Mouse (Mus musculus) MEL (cell line): ENCODE results near the gene Hdac1. TPM values are rescaled to one million over a fixed set of nuclear protein-coding genes. Genes with fewer than 3 reads are reported as not detected.

Experiments used
- DNase-seq: peaks from one replicate; pipeline ENCODE4 v3.0.0; 2011; ENCODE audit warnings: low read depth, low spot score
- H3K27ac ChIP-seq: 2 replicates; pipeline ENCODE4 v1.5.1; 2012; ENCODE audit warnings: low read depth, mild to moderate bottlenecking, control low read depth, low read length, moderate library complexity; ENCODE audit not compliant: control insufficient read depth
- H3K27me3 ChIP-seq, 2 experiments: fragments of 150-350 bp in 1 of 2; sonication (generic) in 1 of 2; 2 replicates each; pipeline ENCODE4 v1.6.1; 2012; ENCODE audit warnings: low read length in 2 of 2, mild to moderate bottlenecking in 2 of 2, improper control_type of control experiment in 1 of 2, moderate library complexity in 1 of 2; ENCODE audit not compliant: insufficient read depth in 2 of 2, control insufficient read depth in 1 of 2
- H3K36me3 ChIP-seq, 2 experiments: 2 replicates each; pipeline ENCODE4 v1.6.1; 2012 to 2014; ENCODE audit warnings: low read length in 2 of 2, improper control_type of control experiment in 1 of 2, inconsistent platforms in 1 of 2, mild to moderate bottlenecking in 1 of 2; ENCODE audit not compliant: insufficient read depth in 2 of 2, control insufficient read depth in 1 of 2
- H3K4me1 ChIP-seq, 2 experiments: fragments of 150-350 bp in 1 of 2; sonication (generic) in 1 of 2; 2 replicates each; pipeline ENCODE4 v1.6.1; 2012; ENCODE audit warnings: low read length in 2 of 2, improper control_type of control experiment in 1 of 2, mild to moderate bottlenecking in 1 of 2; ENCODE audit not compliant: insufficient read depth in 2 of 2, control insufficient read depth in 1 of 2
- H3K4me3 ChIP-seq, 2 experiments: fragments of 150-350 bp in 1 of 2; sonication (generic) in 1 of 2; 2 replicates each; pipeline ENCODE4 v1.5.1; 2012; ENCODE audit warnings: low read depth in 2 of 2, low read length in 2 of 2, mild to moderate bottlenecking in 2 of 2, moderate library complexity in 2 of 2, control low read depth in 1 of 2, improper control_type of control experiment in 1 of 2; ENCODE audit not compliant: control insufficient read depth in 1 of 2, insufficient read depth in 1 of 2
- H3K79me2 ChIP-seq: 2 replicates; pipeline ENCODE4 v1.6.1; 2012; ENCODE audit warnings: mild to moderate bottlenecking, low read length, moderate library complexity; ENCODE audit not compliant: control insufficient read depth, poor library complexity, insufficient read depth
- H3K9ac ChIP-seq: 2 replicates; pipeline ENCODE4 v1.6.1; 2012; ENCODE audit warnings: low read depth, mild to moderate bottlenecking, control low read depth, low read length, moderate library complexity; ENCODE audit not compliant: control insufficient read depth, poor library complexity, severe bottlenecking
- H3K9me3 ChIP-seq: fragments of 150-350 bp; sonication (generic); replicated peaks from 2 replicates; pipeline ENCODE4 v1.6.1; 2012; ENCODE audit warnings: mild to moderate bottlenecking, low read length, improper control_type of control experiment, moderate library complexity; ENCODE audit not compliant: insufficient read depth
- BHLHE40 ChIP-seq: IDR thresholded peaks from 2 replicates; pipeline ENCODE4 v1.6.1; 2012; ENCODE audit warnings: low read depth, mild to moderate bottlenecking, inconsistent platforms, low read length, improper control_type of control experiment, borderline replicate concordance
- CHD1 ChIP-seq: IDR thresholded peaks from 2 replicates; pipeline ENCODE4 v1.6.1; 2012; ENCODE audit warnings: low read depth, mild to moderate bottlenecking, inconsistent platforms, low read length, improper control_type of control experiment
- CTCF ChIP-seq, 3 experiments: IDR thresholded peaks in 2 of 3; conservative IDR thresholded peaks in 1 of 3; 2 replicates each; pipeline ENCODE4 v1.5.1; 2011 to 2012; ENCODE audit warnings: low read length in 3 of 3, low read depth in 2 of 3, mild to moderate bottlenecking in 2 of 3, improper control_type of control experiment in 1 of 3, inconsistent platforms in 1 of 3, mixed read lengths in 1 of 3, moderate library complexity in 1 of 3; ENCODE audit not compliant: control insufficient read depth in 1 of 3, insufficient read depth in 1 of 3, poor library complexity in 1 of 3, severe bottlenecking in 1 of 3
- E2F4 ChIP-seq: IDR thresholded peaks from 2 replicates; pipeline ENCODE4 v1.6.1; 2011; ENCODE audit warnings: low read depth, low read length, improper control_type of control experiment, borderline replicate concordance
- ELF1 ChIP-seq: IDR thresholded peaks from 2 replicates; pipeline ENCODE4 v1.6.1; 2014; ENCODE audit warnings: low read depth, mild to moderate bottlenecking, inconsistent platforms, low read length, improper control_type of control experiment, moderate library complexity
- JUND ChIP-seq: IDR thresholded peaks from 2 replicates; pipeline ENCODE4 v1.6.1; 2011; ENCODE audit warnings: low read depth, mild to moderate bottlenecking, improper control_type of control experiment, low read length
- KAT2A ChIP-seq: conservative IDR thresholded peaks from 2 replicates; pipeline ENCODE4 v1.6.1; 2012; ENCODE audit warnings: low read depth, low read length, improper control_type of control experiment, inconsistent platforms
- MAFK ChIP-seq: IDR thresholded peaks from 2 replicates; pipeline ENCODE4 v1.6.1; 2011; ENCODE audit warnings: low read depth, mild to moderate bottlenecking, low read length, improper control_type of control experiment, borderline replicate concordance
- MAX ChIP-seq: IDR thresholded peaks from 2 replicates; pipeline ENCODE4 v1.6.1; 2011; ENCODE audit warnings: low read length, improper control_type of control experiment
- MXI1 ChIP-seq: IDR thresholded peaks from 2 replicates; pipeline ENCODE4 v1.6.1; 2011; ENCODE audit warnings: mild to moderate bottlenecking, low read depth, low read length, improper control_type of control experiment
- MYC ChIP-seq: IDR thresholded peaks from 2 replicates; pipeline ENCODE4 v1.6.1; 2011; ENCODE audit warnings: low read depth, mild to moderate bottlenecking, low read length, improper control_type of control experiment, moderate library complexity
- NELFE ChIP-seq: IDR thresholded peaks from 2 replicates; pipeline ENCODE4 v1.6.1; 2011; ENCODE audit warnings: low read depth, low read length, improper control_type of control experiment
- POLR2A ChIP-seq, 2 experiments: IDR thresholded peaks; 2 replicates each; pipeline ENCODE4 v1.6.1; 2011 to 2012; ENCODE audit warnings: low read length in 2 of 2, mild to moderate bottlenecking in 2 of 2, control low read depth in 1 of 2, improper control_type of control experiment in 1 of 2, low read depth in 1 of 2, moderate library complexity in 1 of 2; ENCODE audit not compliant: control insufficient read depth in 1 of 2, insufficient read depth in 1 of 2, poor library complexity in 1 of 2
- POLR2AphosphoS5 ChIP-seq: IDR thresholded peaks from 2 replicates; pipeline ENCODE4 v1.6.1; 2012; ENCODE audit warnings: low read depth, borderline replicate concordance, mild to moderate bottlenecking, inconsistent platforms, low read length, moderate library complexity, mixed read lengths
- RAD21 ChIP-seq: IDR thresholded peaks from 2 replicates; pipeline ENCODE4 v1.6.1; 2011; ENCODE audit warnings: mild to moderate bottlenecking, low read depth, low read length, improper control_type of control experiment
- SIN3A ChIP-seq: IDR thresholded peaks from 2 replicates; pipeline ENCODE4 v1.6.1; 2012; ENCODE audit warnings: low read length, improper control_type of control experiment, inconsistent platforms
- SMC3 ChIP-seq: IDR thresholded peaks from 2 replicates; pipeline ENCODE4 v1.6.1; 2011; ENCODE audit warnings: low read depth, low read length, improper control_type of control experiment
- TAL1 ChIP-seq: IDR thresholded peaks from 2 replicates; pipeline ENCODE4 v1.6.1; 2012; ENCODE audit warnings: mild to moderate bottlenecking, inconsistent platforms, low read length, moderate library complexity, mixed read lengths
- TBP ChIP-seq: IDR thresholded peaks from 2 replicates; pipeline ENCODE4 v1.8.0; 2011; ENCODE audit warnings: low read depth, low read length, improper control_type of control experiment
- TCF12 ChIP-seq: IDR thresholded peaks from 2 replicates; pipeline ENCODE4 v1.6.1; 2014; ENCODE audit warnings: low read depth, mild to moderate bottlenecking, inconsistent platforms, low read length, improper control_type of control experiment, moderate library complexity
- USF1 ChIP-seq: IDR thresholded peaks from 2 replicates; pipeline ENCODE4 v1.6.1; 2014; ENCODE audit warnings: low read depth, mild to moderate bottlenecking, inconsistent platforms, low read length, improper control_type of control experiment, moderate library complexity
- ZMIZ1 ChIP-seq: IDR thresholded peaks from 2 replicates; pipeline ENCODE4 v1.6.1; 2012; ENCODE audit warnings: low read depth, mild to moderate bottlenecking, inconsistent platforms, low read length, improper control_type of control experiment, moderate library complexity
- ZNF384 ChIP-seq: IDR thresholded peaks from 2 replicates; pipeline ENCODE4 v1.6.1; 2012; ENCODE audit warnings: low read depth, mild to moderate bottlenecking, inconsistent platforms, low read length, improper control_type of control experiment
- polyA plus RNA-seq, 2 experiments: library from polyadenylated mRNA; stranded (reverse) in 1 of 2; unstranded in 1 of 2; fragments of >175 nt in 1 of 2; fragments of >200 nt in 1 of 2; gene quantifications; 2 replicates each; pipeline versions ENCODE4 v1.2.1 to v1.2.4; 2012; ENCODE audit warnings: low replicate concordance in 2 of 2, low read depth in 1 of 2; ENCODE audit not compliant: insufficient read length in 2 of 2, insufficient read depth in 1 of 2, missing spikeins in 1 of 2
- total RNA-seq: library from RNA; depleted of rRNA; stranded (reverse); fragments of 300-350 nt; gene quantifications from 2 replicates; pipeline ENCODE4 v1.2.3, GENCODE M21; 2012

Hdac1 gene
- total and polyA plus RNA-seq, 3 experiments: 38.9 to 185 (median 108) TPM

DNA sequence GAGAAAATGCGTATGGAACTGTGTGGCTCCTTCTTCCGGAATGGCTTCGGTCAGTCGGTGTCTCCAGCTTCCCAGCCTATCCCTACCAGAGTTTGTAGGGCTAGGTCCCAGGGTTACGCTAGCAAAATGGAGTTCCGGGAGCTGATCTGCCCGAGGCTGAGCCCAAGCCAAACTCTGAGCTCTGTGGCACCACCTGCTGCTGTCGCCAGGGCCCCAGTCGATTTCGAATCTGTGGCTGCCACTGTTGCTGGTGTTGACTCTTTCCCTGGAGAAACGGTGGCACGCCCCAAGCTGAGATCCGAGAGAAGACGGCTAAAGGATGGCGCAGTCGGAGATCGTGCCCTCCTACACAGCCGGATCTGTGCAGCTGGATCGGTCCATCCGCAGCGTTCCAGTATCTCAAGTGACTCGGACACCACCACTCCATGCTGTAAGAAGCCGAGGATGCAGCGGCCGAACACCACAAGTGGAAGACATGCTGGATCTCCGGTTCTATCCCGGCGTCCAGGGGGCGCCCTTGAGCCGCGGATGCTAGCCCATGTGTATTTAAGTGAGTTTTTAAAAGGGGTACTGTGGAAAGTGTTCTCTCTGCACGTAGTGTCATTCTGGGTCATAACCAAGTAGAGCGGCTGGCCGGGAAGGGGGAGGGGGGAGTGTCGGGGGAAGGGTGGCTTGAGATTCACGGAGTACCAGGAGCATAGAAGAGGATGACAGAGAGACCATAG, 42.5 kb upstream of the Hdac1 start:
- TF ChIP-seq MAFK (no peak), MAX (0 out of 2 replicates have a peak, but pooled peaks have one; percentile 32), ELF1 (no peak), POLR2AphosphoS5 (no peak), USF1 (no peak), NELFE (peak; percentile 35; the same call in 1 of the 2 replicates), CHD1 (no peak), SIN3A (peak; percentile 59), POLR2A (IDR thresholded peaks at IDR 0.05; ENCODE audit: control insufficient read depth in 1 of 2, insufficient read depth in 1 of 2, low read depth in 1 of 2, low read length in 2 of 2, poor library complexity in 1 of 2) (peak in 1 of 2 experiments; percentile 49; a peak in 1 of 4 replicates), TAL1 (no peak), MYC (no peak), MXI1 (no peak), RAD21 (peak; percentile 54), SMC3 (peak; percentile 38), ZMIZ1 (no peak), KAT2A (no peak), BHLHE40 (no peak), JUND (no peak), TBP (0 out of 2 replicates have a peak, but pooled peaks have one; percentile 57), TCF12 (0 out of 2 replicates have a peak, but pooled peaks have one; percentile 13), CTCF (IDR thresholded peaks at IDR 0.05 in 2 of 3, conservative IDR thresholded peaks at IDR 0.05 in 1 of 3; ENCODE audit: control insufficient read depth in 1 of 3, insufficient read depth in 1 of 3, low read depth in 2 of 3, low read length in 3 of 3, poor library complexity in 1 of 3, severe bottlenecking in 1 of 3) (peak; percentile 56 to 79 (median 71)), E2F4 (no peak), ZNF384 (no peak)
- TF ChIP-seq, all 39 proteins: peak for 9
- H3K27ac ChIP-seq: peak overlapping the region; percentile 17
- peak; percentile 93 for DNase-seq
- H3K9ac ChIP-seq: peak overlapping the region; percentile 64
- H3K4me3 ChIP-seq: peak overlapping the region; percentile 63 to 64
- H3K36me3 ChIP-seq: no peaks in the 10 kb centered on the region
- no peaks in the 10 kb centered on the region for H3K27me3 ChIP-seq
- no peaks in the 10 kb centered on the region; the same call in 1 of the 2 replicates for H3K79me2 ChIP-seq
- H3K4me1 ChIP-seq: 0 out of 4 replicates have a peak, but pooled peaks cover 0 to 3% of the 10 kb centered on the region in 2 experiments
- H3K9me3 ChIP-seq: no peaks in the 10 kb centered on the region
